ENCODE assay signal across 8 mouse cellular contexts in genomic region chr17:26972703-26973574, GRCm38 (mm10). TPM values are rescaled to one million over a fixed set of nuclear protein-coding genes. Genes with fewer than 3 reads are reported as not detected.
DNase-seq lines count a peak whose midpoint lies in the region; ATAC-seq lines count a peak whose summit lies in the region.

Gene Zbtb9 (plus strand): TSS chr17:26973167.

- peak within 1 kb of the TSS; percentile 86 for H3K27ac ChIP-seq in hindbrain, embryonic 12.5 days

- peak within 1 kb of the TSS; percentile 87 for H3K4me3 ChIP-seq in hindbrain, embryonic 12.5 days

- peak within 1 kb of the TSS; percentile 98 for H3K4me2 ChIP-seq in hindbrain, embryonic 12.5 days (replicated peaks)

- ATAC-seq in hindbrain, embryonic 12.5 days (ENCODE audit: low FRiP score), result peak; percentile 98

- no peaks in the 10 kb centered on the region for H3K27me3 ChIP-seq in hindbrain, embryonic 12.5 days

- H3K9ac ChIP-seq in hindbrain, embryonic 12.5 days, result peak within 1 kb of the TSS; percentile 84

- under 1% methylated on average over 74 of the region's 75 CpGs for WGBS in hindbrain, embryonic 12.5 days

- H3K9me3 ChIP-seq in hindbrain, embryonic 12.5 days (replicated peaks), result no peaks in the 10 kb centered on the region

- peak; percentile 98 for DNase-seq in NIH3T3 (ENCODE audit: low read depth)
- peak; percentile 97 to 98 for DNase-seq in cerebellum, postnatal 10 days
- DNase-seq in frontal cortex, postnatal 10 days (ENCODE audit: low spot score in 2 of 2), result peak; percentile 94 to 95
- peak; percentile 94 to 97 for DNase-seq in layer of hippocampus, postnatal 14 days (ENCODE audit: low spot score in 2 of 2)
- peak; percentile 96 for DNase-seq in lung, postnatal 14 days
- DNase-seq in retina, adult 2 months (ENCODE audit: low read depth, low spot score), result peak; percentile 84
- peak; percentile 96 to 98 for DNase-seq in thymus, postnatal 36 days

- peaks cover 46% of the 10 kb centered on the region for H3K4me1 ChIP-seq in hindbrain, embryonic 12.5 days

- H3K36me3 ChIP-seq in hindbrain, embryonic 12.5 days, result peaks cover 49% of the 10 kb centered on the region

RNA-seq across cellular contexts. Expression of gene Zbtb9, which starts in this region (rescaled TPM):
- 19.4 and 19.7 TPM in 2 replicates for polyA plus RNA-seq in hindbrain, embryonic 12.5 days (2016; fragmentation: Nextera tagmentation; extraction: Ambion mirVana)
- 10 to 100 TPM; 11.7 to 14.1 TPM for total RNA-seq in layer of hippocampus, postnatal 14 days (2021)

Comparison
In these comparisons a context has a peak if more than half of its experiments do, and no peak if none do; other contexts are left out.
1. Peak in every context shown above with its lines: DNase-seq, ATAC-seq, H3K4me3 ChIP-seq and H3K27ac ChIP-seq.